Mouse (Mus musculus) bone marrow macrophage, adult 2 months (primary cell): ENCODE results near the gene Slc16a6.

Experiments used
- CTCF ChIP-seq: IDR thresholded peaks from 2 replicates; pipeline ENCODE4 v1.5.1; 2012; ENCODE audit warnings: low read depth, mild to moderate bottlenecking, low read length, moderate library complexity
- POLR2A ChIP-seq: IDR thresholded peaks from 2 replicates; pipeline ENCODE4 v1.6.1; 2012; ENCODE audit warnings: mild to moderate bottlenecking, low read depth, low read length, borderline replicate concordance

- no peak for TF ChIP-seq POLR2A
- TF ChIP-seq CTCF: 0 out of 2 replicates have a peak, but pooled peaks have one; percentile 3
These were observed 51.1 kb downstream of the Slc16a6 start for GRCm38 (mm10) chr11:109422263-109422662.
